Mouse (Mus musculus): ENCODE measurements around the gene Ogfr.

GRCm38 (mm10) chr2:180576482-180576881, 12.6 kb upstream of the Ogfr start:
- TF ChIP-seq POLR2A (IDR thresholded peaks at IDR 0.05; ENCODE audit: insufficient read depth, low read length) (no peak), CTCF (IDR thresholded peaks at IDR 0.05; ENCODE audit: low read depth, low read length) (no peak), EP300 (IDR thresholded peaks at IDR 0.05; ENCODE audit: insufficient read depth, low read depth, low read length) (no peak)

Data from ES-Bruce4 (cell line).